Mouse (Mus musculus): Measurements from ENCODE around the gene Clec16a. TPM values are rescaled to one million over a fixed set of nuclear protein-coding genes. Genes with fewer than 3 reads are reported as not detected.

Clec16a gene
- polyA plus RNA-seq (2012; ENCODE audit: insufficient read depth, insufficient read length, missing spikeins): 25.4 and 29.0 TPM in 2 replicates

- Histone ChIP-seq H3K4me1 (ENCODE audit: control insufficient read depth, insufficient read depth, insufficient read length, low read length) (peaks cover 14% of the 10 kb centered on the region), H3K4me3 (ENCODE audit: insufficient read depth, low read depth, low read length) (peak within 1 kb of the TSS; percentile 93)
These were observed at the start of gene Clec16a for GRCm38 (mm10) chr16:10544995-10545622. Clec16a (plus strand) TSS chr16:10545339.

GRCm38 (mm10) chr16:10495824-10496298 lies 49.3 kb upstream of the Clec16a start:
- Histone ChIP-seq H3K4me3 (ENCODE audit: insufficient read depth, low read depth, low read length) (no peak overlapping the region), H3K4me1 (ENCODE audit: control insufficient read depth, insufficient read depth, insufficient read length, low read length) (no peaks in the 10 kb centered on the region), H3K27ac (replicated peaks; ENCODE audit: low read depth, low read length) (no peak overlapping the region)

More at GRCm38 (mm10) chr16:10544995-10545622, at the start of gene Clec16a:
- peak within 1 kb of the TSS; percentile 65 for H3K27ac ChIP-seq (replicated peaks; ENCODE audit: low read depth, low read length)

- H3K27ac ChIP-seq (replicated peaks; ENCODE audit: low read depth, low read length): no peak overlapping the region
- H3K4me1 ChIP-seq (ENCODE audit: control insufficient read depth, insufficient read depth, insufficient read length, low read length): no peaks in the 10 kb centered on the region
- no peak overlapping the region for H3K4me3 ChIP-seq (ENCODE audit: insufficient read depth, low read depth, low read length)
These were observed 47.0 kb upstream of the Clec16a start for GRCm38 (mm10) chr16:10498096-10498602.

GRCm38 (mm10) chr16:10499122-10499521 lies 46.0 kb upstream of the Clec16a start:
- Histone ChIP-seq H3K27ac (replicated peaks; ENCODE audit: low read depth, low read length) (no peak overlapping the region), H3K4me1 (ENCODE audit: control insufficient read depth, insufficient read depth, insufficient read length, low read length) (no peaks in the 10 kb centered on the region), H3K4me3 (ENCODE audit: insufficient read depth, low read depth, low read length) (no peak overlapping the region)

- no peak overlapping the region for H3K4me3 ChIP-seq (ENCODE audit: insufficient read depth, low read depth, low read length)
- H3K27ac ChIP-seq (replicated peaks; ENCODE audit: low read depth, low read length): no peak overlapping the region
- H3K4me1 ChIP-seq (ENCODE audit: control insufficient read depth, insufficient read depth, insufficient read length, low read length): no peaks in the 10 kb centered on the region
These were observed 43.3 kb upstream of the Clec16a start for GRCm38 (mm10) chr16:10501865-10502264.

GRCm38 (mm10) chr16:10503058-10503457 lies 42.1 kb upstream of the Clec16a start:
- no peaks in the 10 kb centered on the region for H3K4me1 ChIP-seq (ENCODE audit: control insufficient read depth, insufficient read depth, insufficient read length, low read length)
- no peak overlapping the region for H3K27ac ChIP-seq (replicated peaks; ENCODE audit: low read depth, low read length)
- H3K4me3 ChIP-seq (ENCODE audit: insufficient read depth, low read depth, low read length): no peak overlapping the region

GRCm38 (mm10) chr16:10507445-10507844 lies 37.7 kb upstream of the Clec16a start:
- H3K4me3 ChIP-seq (ENCODE audit: insufficient read depth, low read depth, low read length): no peak overlapping the region
- no peak overlapping the region for H3K27ac ChIP-seq (replicated peaks; ENCODE audit: low read depth, low read length)
- no peaks in the 10 kb centered on the region for H3K4me1 ChIP-seq (ENCODE audit: control insufficient read depth, insufficient read depth, insufficient read length, low read length)

- Histone ChIP-seq H3K27ac (replicated peaks; ENCODE audit: low read depth, low read length) (no peak overlapping the region), H3K4me3 (ENCODE audit: insufficient read depth, low read depth, low read length) (no peak overlapping the region)
These were observed 36.4 kb upstream of the Clec16a start for GRCm38 (mm10) chr16:10508691-10509090.

GRCm38 (mm10) chr16:10510477-10511133 lies 34.5 kb upstream of the Clec16a start:
- Histone ChIP-seq H3K27ac (replicated peaks; ENCODE audit: low read depth, low read length) (no peak overlapping the region), H3K4me1 (ENCODE audit: control insufficient read depth, insufficient read depth, insufficient read length, low read length) (no peaks in the 10 kb centered on the region), H3K4me3 (ENCODE audit: insufficient read depth, low read depth, low read length) (no peak overlapping the region)

More at GRCm38 (mm10) chr16:10508691-10509090, 36.4 kb upstream of the Clec16a start:
- no peaks in the 10 kb centered on the region for H3K4me1 ChIP-seq (ENCODE audit: control insufficient read depth, insufficient read depth, insufficient read length, low read length)

GRCm38 (mm10) chr16:10511134-10511520 lies 34.0 kb upstream of the Clec16a start:
- Histone ChIP-seq H3K27ac (replicated peaks; ENCODE audit: low read depth, low read length) (no peak overlapping the region), H3K4me3 (ENCODE audit: insufficient read depth, low read depth, low read length) (no peak overlapping the region), H3K4me1 (ENCODE audit: control insufficient read depth, insufficient read depth, insufficient read length, low read length) (no peaks in the 10 kb centered on the region)

- Histone ChIP-seq H3K4me1 (ENCODE audit: control insufficient read depth, insufficient read depth, insufficient read length, low read length) (no peaks in the 10 kb centered on the region), H3K4me3 (ENCODE audit: insufficient read depth, low read depth, low read length) (no peak overlapping the region), H3K27ac (replicated peaks; ENCODE audit: low read depth, low read length) (no peak overlapping the region)
These were observed 29.1 kb upstream of the Clec16a start for GRCm38 (mm10) chr16:10515953-10516572.

- Histone ChIP-seq H3K4me3 (ENCODE audit: insufficient read depth, low read depth, low read length) (no peak overlapping the region), H3K4me1 (ENCODE audit: control insufficient read depth, insufficient read depth, insufficient read length, low read length) (no peaks in the 10 kb centered on the region), H3K27ac (replicated peaks; ENCODE audit: low read depth, low read length) (no peak overlapping the region)
These were observed 27.1 kb upstream of the Clec16a start for GRCm38 (mm10) chr16:10518030-10518429.

- Histone ChIP-seq H3K27ac (replicated peaks; ENCODE audit: low read depth, low read length) (no peak overlapping the region), H3K4me3 (ENCODE audit: insufficient read depth, low read depth, low read length) (no peak overlapping the region), H3K4me1 (ENCODE audit: control insufficient read depth, insufficient read depth, insufficient read length, low read length) (no peaks in the 10 kb centered on the region)
These were observed 24.1 kb upstream of the Clec16a start for GRCm38 (mm10) chr16:10520908-10521614.

- Histone ChIP-seq H3K4me1 (ENCODE audit: control insufficient read depth, insufficient read depth, insufficient read length, low read length) (no peaks in the 10 kb centered on the region), H3K27ac (replicated peaks; ENCODE audit: low read depth, low read length) (no peak overlapping the region)
These were observed 22.3 kb upstream of the Clec16a start for GRCm38 (mm10) chr16:10522811-10523210.

GRCm38 (mm10) chr16:10523650-10524049 lies 21.5 kb upstream of the Clec16a start:
- H3K4me3 ChIP-seq (ENCODE audit: insufficient read depth, low read depth, low read length): no peak overlapping the region
- no peaks in the 10 kb centered on the region for H3K4me1 ChIP-seq (ENCODE audit: control insufficient read depth, insufficient read depth, insufficient read length, low read length)
- H3K27ac ChIP-seq (replicated peaks; ENCODE audit: low read depth, low read length): no peak overlapping the region

More at GRCm38 (mm10) chr16:10522811-10523210, 22.3 kb upstream of the Clec16a start:
- H3K4me3 ChIP-seq (ENCODE audit: insufficient read depth, low read depth, low read length): no peak overlapping the region
